Mouse (Mus musculus): ENCODE results near the gene Rpl41. TPM values are rescaled to one million over a fixed set of nuclear protein-coding genes. Genes with fewer than 3 reads are reported as not detected.

The Rpl41 gene
- total RNA-seq, 1 experiment from 2014 or later: 3,010 TPM

- ATAC-seq (replicated peaks; ENCODE audit: low read depth, poor library complexity, severe bottlenecking): no peak
Observed at GRCm38 (mm10) chr10:128504012-128504411, 45.1 kb downstream of the Rpl41 start.

DNA sequence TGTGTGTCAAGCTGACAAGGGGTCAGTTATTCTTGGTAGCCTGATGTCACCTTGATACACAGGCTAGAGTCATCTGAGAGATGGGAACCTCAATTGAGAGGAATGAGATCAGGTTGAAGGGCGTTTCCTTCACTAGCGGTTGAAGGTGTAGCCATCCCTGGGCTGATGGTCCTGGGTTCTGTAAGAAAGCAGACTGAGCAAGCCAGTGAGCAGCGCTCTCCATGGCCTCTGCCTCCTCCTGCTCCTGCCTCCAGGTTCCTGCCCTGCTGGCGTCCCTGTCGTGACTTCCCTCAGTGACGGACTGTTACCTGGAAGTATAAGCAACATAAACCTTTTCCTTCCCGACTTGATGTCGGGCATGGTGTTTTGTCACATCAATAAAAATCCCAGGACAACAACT is 45.6 kb downstream of the Rpl41 start:
- no peak for ATAC-seq (replicated peaks; ENCODE audit: low read depth, poor library complexity, severe bottlenecking)

DNA sequence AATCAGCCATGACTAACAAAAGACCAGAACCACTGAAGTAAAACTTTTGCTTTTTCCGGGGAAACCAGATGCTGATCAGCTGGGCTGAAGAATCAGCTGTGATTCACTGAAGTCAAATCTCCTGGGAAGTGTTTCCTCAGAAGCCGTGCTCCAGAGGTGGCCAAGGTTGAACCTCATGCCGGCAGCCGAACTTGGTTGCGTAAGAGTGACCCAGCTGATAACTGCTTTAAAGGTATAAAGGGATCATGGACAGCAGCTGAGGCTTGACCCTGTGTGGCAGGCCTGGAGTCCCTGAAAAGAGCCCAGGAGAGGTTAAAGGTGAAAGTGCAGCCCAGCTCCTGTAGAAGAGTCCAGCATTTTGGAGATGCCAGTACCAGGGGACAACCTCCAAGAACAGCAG is 46.8 kb downstream of the Rpl41 start:
- no peak for ATAC-seq (replicated peaks; ENCODE audit: low read depth, poor library complexity, severe bottlenecking)

DNA sequence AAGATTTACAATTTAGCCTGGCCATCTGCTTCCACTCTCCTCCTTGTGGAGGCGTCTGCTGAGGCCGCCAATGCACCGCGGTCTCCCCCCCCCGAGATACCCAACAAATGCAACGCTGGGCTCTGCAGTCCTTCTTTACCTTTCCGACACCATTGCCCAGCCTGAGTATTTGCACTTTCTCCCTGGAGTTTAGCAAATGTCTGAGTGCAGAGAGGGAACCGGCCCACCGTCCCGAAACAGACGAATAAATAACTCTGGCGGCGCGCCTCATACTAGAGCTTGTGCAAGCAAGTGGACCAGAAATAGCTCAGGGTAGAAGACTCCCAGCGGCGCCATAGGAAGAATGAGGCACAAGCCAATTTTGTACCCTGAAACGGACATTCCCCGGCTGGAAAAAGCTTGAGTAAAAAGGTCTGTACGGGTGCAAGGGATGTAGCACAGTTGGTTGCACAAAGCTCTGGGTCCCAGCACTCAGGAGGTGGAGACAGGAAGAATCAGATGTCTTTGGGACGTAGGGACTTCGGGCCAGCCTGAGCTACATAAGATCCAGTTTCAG is 49.9 kb downstream of the Rpl41 start:
- peak; percentile 16 for ATAC-seq (replicated peaks; ENCODE audit: low read depth, poor library complexity, severe bottlenecking)

DNA sequence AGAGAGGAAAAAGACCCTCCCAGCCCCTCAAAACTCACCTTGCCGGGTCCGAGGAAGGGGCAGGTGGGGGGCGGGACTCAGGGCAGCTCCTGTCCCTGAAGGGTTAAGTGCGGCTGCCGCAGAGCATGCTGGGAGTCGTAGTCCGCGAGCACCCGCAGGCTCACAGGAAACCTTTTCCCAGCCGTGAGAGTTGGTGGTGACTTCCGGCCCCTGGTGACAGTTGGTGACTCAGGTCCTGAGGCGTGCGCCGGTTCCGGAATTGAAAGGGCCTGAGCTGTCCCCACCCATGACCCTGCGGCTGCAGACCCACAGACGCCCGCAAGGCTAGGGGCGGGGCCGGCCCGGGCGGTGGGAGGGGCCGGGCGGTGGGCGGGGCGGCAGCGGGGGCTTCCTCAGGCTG is 50.5 kb downstream of the Rpl41 start, which contains the start of gene Myl6b:
TSS of gene Myl6b (minus strand) at position 96 of the 400 bp plus-strand sequence.
- ATAC-seq (replicated peaks; ENCODE audit: low read depth, poor library complexity, severe bottlenecking): peak; percentile 75

Other genes with a start within 250 kb of the Rpl41 start
- gene Pan2, start 246.0 kb downstream of the Rpl41 start, total RNA-seq (2017): 12.8 and 13.7 TPM in 2 replicates
- gene Cnpy2, start 226.8 kb downstream of the Rpl41 start, total RNA-seq (2017): 94.4 and 114 TPM in 2 replicates
- 100 and 116 TPM in 2 replicates for gene Cs, start 211.6 kb downstream of the Rpl41 start, total RNA-seq (2017)
- 6.4 and 11.8 TPM in 2 replicates for gene Coq10a, start 180.3 kb downstream of the Rpl41 start, total RNA-seq (2017)
- 9.8 and 17.4 TPM in 2 replicates for gene Ankrd52, start 172.2 kb downstream of the Rpl41 start, total RNA-seq (2017)
- not detected in 2 replicates for gene Slc39a5, start 148.1 kb downstream of the Rpl41 start, total RNA-seq (2017)
- 45.7 and 64.8 TPM in 2 replicates for gene Nabp2, start 137.8 kb downstream of the Rpl41 start, total RNA-seq (2017)
- gene Rnf41, start 137.6 kb downstream of the Rpl41 start, total RNA-seq (2017): 13.0 and 13.5 TPM in 2 replicates
- 71.9 and 92.2 TPM in 2 replicates for gene Smarcc2, start 90.1 kb downstream of the Rpl41 start, total RNA-seq (2017)
- 1,004 and 1,124 TPM in 2 replicates for gene Myl6, start 55.2 kb downstream of the Rpl41 start, total RNA-seq (2017)
- 0.55 TPM in 1 of 2 replicates, not detected in the other for gene Myl6b, start 50.6 kb downstream of the Rpl41 start, total RNA-seq (2017)
- gene Esyt1, start 23.4 kb downstream of the Rpl41 start, total RNA-seq (2017): 70.9 and 76.6 TPM in 2 replicates
- gene Zc3h10, start 1.5 kb downstream of the Rpl41 start, total RNA-seq (2017): 8.6 and 10.6 TPM in 2 replicates
- gene Pa2g4, start 16.7 kb upstream of the Rpl41 start, total RNA-seq (2017): 385 and 532 TPM in 2 replicates
- 1.0 and 1.8 TPM in 2 replicates for gene Erbb3, start 40.3 kb upstream of the Rpl41 start, total RNA-seq (2017)
- gene Rps26, start 77.4 kb upstream of the Rpl41 start, total RNA-seq (2017): 1,052 and 1,471 TPM in 2 replicates
- gene Ikzf4, start 96.7 kb upstream of the Rpl41 start, total RNA-seq (2017): not detected in 2 replicates
- 4.6 and 5.2 TPM in 2 replicates for gene Suox, start 124.8 kb upstream of the Rpl41 start, total RNA-seq (2017)
- 24.5 and 29.0 TPM in 2 replicates for gene Rab5b, start 147.0 kb upstream of the Rpl41 start, total RNA-seq (2017)
- not detected in 2 replicates for gene Pmel, start 154.9 kb upstream of the Rpl41 start, total RNA-seq (2017)
- gene Cdk2, start 155.7 kb upstream of the Rpl41 start, total RNA-seq (2017): 50.2 and 69.2 TPM in 2 replicates
- gene Dgka, start 195.6 kb upstream of the Rpl41 start, total RNA-seq (2017): 5.3 and 8.4 TPM in 2 replicates
- gene Pym1, start 198.6 kb upstream of the Rpl41 start, total RNA-seq (2017): 37.9 and 50.1 TPM in 2 replicates
- gene Mmp19, start 241.6 kb upstream of the Rpl41 start, total RNA-seq (2017): 1.9 and 3.0 TPM in 2 replicates

Measured in common myeloid progenitor, adult 5-6 weeks (primary cell).